ENCODE assay signal across 11 mouse cellular contexts in the genomic region with DNA sequence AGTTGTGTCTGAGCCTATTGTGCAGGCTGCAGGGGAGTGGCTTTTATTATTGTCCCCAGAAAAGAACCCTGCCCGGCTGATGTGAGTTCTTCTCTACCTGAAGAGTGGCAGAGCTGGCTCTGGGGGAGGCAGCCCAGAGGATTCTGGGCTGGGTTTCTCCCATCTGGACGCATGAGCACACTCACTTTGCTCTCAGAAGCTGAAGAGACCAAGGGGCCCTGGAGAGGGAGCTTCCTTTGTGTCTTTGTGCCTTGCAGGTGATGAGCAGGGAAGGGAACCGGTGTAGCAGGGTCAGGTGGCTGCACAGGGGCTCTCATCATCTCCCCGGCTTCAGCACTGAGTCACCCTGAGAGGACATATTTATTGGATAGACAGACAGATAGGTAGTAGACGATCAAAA. TPM values are rescaled to one million over a fixed set of nuclear protein-coding genes. Genes with fewer than 3 reads are reported as not detected.
DNase-seq lines count a peak whose midpoint lies in the region; ATAC-seq and TF ChIP-seq lines count a peak whose summit lies in the region.
"Had no signal": no experiment of that assay in that cellular context is flagged by ENCODE, and none has a peak within 500 bp of the region (broad histone marks: within the 10 kb centered on the region; RNA-seq: fewer than 3 reads in every experiment).

No protein-coding gene starts in this region.

- TF ChIP-seq CTCF in heart, adult 2 months (IDR thresholded peaks at IDR 0.05): no peak
- no peak for TF ChIP-seq CTCF in E14TG2a.4 (conservative IDR thresholded peaks at IDR 0.05; ENCODE audit: low read length)

- H3K9ac ChIP-seq in heart, adult 2 months (ENCODE audit: low read depth, low read length): no peak overlapping the region
- H3K9ac ChIP-seq in kidney, embryonic 16.5 days (replicated peaks; ENCODE audit: low read length): no peak overlapping the region
- H3K9ac ChIP-seq in intestine, embryonic 16.5 days (ENCODE audit: low read depth, low read length): peak overlapping the region; percentile 22; the same call in 1 of the 2 replicates

- no peaks in the 10 kb centered on the region for H3K27me3 ChIP-seq in heart, adult 2 months (ENCODE audit: control insufficient read depth, insufficient read depth, low read length)
- no peaks in the 10 kb centered on the region for H3K27me3 ChIP-seq in kidney, embryonic 16.5 days (ENCODE audit: insufficient read depth, low read length)
- H3K27me3 ChIP-seq in E14TG2a.4 (ENCODE audit: insufficient read depth, low read length): no peaks in the 10 kb centered on the region
- no peaks in the 10 kb centered on the region for H3K27me3 ChIP-seq in intestine, embryonic 16.5 days (replicated peaks; ENCODE audit: control insufficient read depth, insufficient read depth, low read length)

- H3K4me1 ChIP-seq in heart, adult 2 months (ENCODE audit: control insufficient read depth, insufficient read depth, low read length): peaks cover 32% of the 10 kb centered on the region
- H3K4me1 ChIP-seq in kidney, embryonic 16.5 days (ENCODE audit: insufficient read depth, low read length): peaks cover 21% of the 10 kb centered on the region
- H3K4me1 ChIP-seq in E14TG2a.4 (replicated peaks; ENCODE audit: low read depth, low read length): peaks cover 35% of the 10 kb centered on the region
- peaks cover 17% of the 10 kb centered on the region for H3K4me1 ChIP-seq in intestine, embryonic 16.5 days (ENCODE audit: control insufficient read depth, insufficient read depth, low read length)

- intact Hi-C loops in heart, adult 2 months (cut with DNase I): loop anchor here (2.0 kb wide), 2 partner anchors 27 to 29 kb away; no protein-coding TSS in a partner anchor

- peak overlapping the region; percentile 73 for H3K27ac ChIP-seq in heart, adult 2 months
- peak overlapping the region; percentile 6; the same call in 1 of the 2 replicates for H3K27ac ChIP-seq in kidney, embryonic 16.5 days (ENCODE audit: low read length)
- H3K27ac ChIP-seq in intestine, embryonic 16.5 days (ENCODE audit: low read length): peak overlapping the region; percentile 8

- no peak overlapping the region for H3K4me2 ChIP-seq in kidney, embryonic 16.5 days (replicated peaks; ENCODE audit: low read depth, low read length)
- no peak overlapping the region for H3K4me2 ChIP-seq in intestine, embryonic 16.5 days (ENCODE audit: low read depth, low read length)

- WGBS in heart, adult 2 months: 56% methylated on average over 5 of the region's 5 CpGs
- WGBS in kidney, embryonic 16.5 days: 50% methylated on average over 5 of the region's 5 CpGs
- 34% methylated on average over 5 of the region's 5 CpGs for WGBS in intestine, embryonic 16.5 days

- H3K36me3 ChIP-seq in heart, adult 2 months (ENCODE audit: control insufficient read depth, insufficient read depth, low read length): peaks cover 34% of the 10 kb centered on the region
- no peaks in the 10 kb centered on the region for H3K36me3 ChIP-seq in kidney, embryonic 16.5 days (ENCODE audit: insufficient read depth, low read length)
- peaks cover 74% of the 10 kb centered on the region for H3K36me3 ChIP-seq in E14TG2a.4 (ENCODE audit: insufficient read depth, low read length)
- no peaks in the 10 kb centered on the region for H3K36me3 ChIP-seq in intestine, embryonic 16.5 days (ENCODE audit: control insufficient read depth, insufficient read depth, low read length)

- H3K4me3 ChIP-seq in heart, adult 2 months: no peak overlapping the region
- no peak overlapping the region for H3K4me3 ChIP-seq in kidney, embryonic 16.5 days (ENCODE audit: low read length)
- H3K4me3 ChIP-seq in E14TG2a.4 (replicated peaks; ENCODE audit: low read length): peak overlapping the region; percentile 26; the same call in 1 of the 2 replicates
- H3K4me3 ChIP-seq in intestine, embryonic 16.5 days (ENCODE audit: low read length): no peak overlapping the region

- no peak for DNase-seq in heart, adult 2 months
- no peak for DNase-seq in heart, adult 8-10 months (ENCODE audit: low spot score)
- no peak for DNase-seq in kidney, postnatal 25 days
- no peak for DNase-seq in urinary bladder, postnatal 10 days (ENCODE audit: low spot score)
- DNase-seq: cerebellum, adult 11-12 months had no signal

- no peaks in the 10 kb centered on the region for H3K79me2 ChIP-seq in heart, adult 2 months (replicated peaks; ENCODE audit: control insufficient read depth, insufficient read depth, low read length)

- no peak for TF ChIP-seq POLR2A in heart, adult 2 months (IDR thresholded peaks at IDR 0.05; ENCODE audit: insufficient read depth, low read depth, low read length)

- no peaks in the 10 kb centered on the region for H3K9me3 ChIP-seq in kidney, embryonic 16.5 days (ENCODE audit: low read length)
- no peaks in the 10 kb centered on the region for H3K9me3 ChIP-seq in E14TG2a.4 (ENCODE audit: low read length)
- no peaks in the 10 kb centered on the region for H3K9me3 ChIP-seq in intestine, embryonic 16.5 days (ENCODE audit: control insufficient read depth, low read length)

- no peak for TF ChIP-seq EP300 in heart, adult 2 months (IDR thresholded peaks at IDR 0.05; ENCODE audit: insufficient read depth, low read depth, low read length)

- no peak for ATAC-seq in kidney, embryonic 16.5 days (ENCODE audit: low FRiP score, low TSS enrichment)
- ATAC-seq in intestine, embryonic 16.5 days: peak; percentile 13; the same call in 1 of the 2 replicates
- ATAC-seq in monocyte, adult 5-6 weeks (replicated peaks; ENCODE audit: insufficient number of reproducible peaks, low FRiP score, low TSS enrichment, poor library complexity, severe bottlenecking): no peak
- ATAC-seq: hindbrain, embryonic 16.5 days; midbrain, embryonic 16.5 days had no signal

RNA-seq across cellular contexts. Expression of gene Eng, which starts 15.9 kb away (rescaled TPM):
- total RNA-seq in heart, adult 2 months (2021): 100 to 1,000 TPM; 113 to 122 TPM
- polyA plus RNA-seq in heart, adult 2 months (2012; rRNA removed): 230 and 239 TPM in 2 replicates
- total RNA-seq in heart, adult 8-10 months (2022): 100 to 1,000 TPM; 111 to 143 (median 126) TPM
- polyA plus RNA-seq in kidney, embryonic 16.5 days (2015; fragmentation: Nextera tagmentation; extraction: Ambion mirVana): 93.6 and 98.7 TPM in 2 replicates
- 66.8 and 70.3 TPM in 2 replicates for polyA plus RNA-seq in intestine, embryonic 16.5 days (2015; fragmentation: Nextera tagmentation; extraction: Ambion mirVana)
- 0.19 to 1.1 TPM (median 0.48 TPM) in 3 replicates for total RNA-seq in monocyte, adult 5-6 weeks (2017)

RNA-seq across cellular contexts. Expression of gene Ak1, which starts 40.7 kb away (rescaled TPM):
- total RNA-seq in heart, adult 2 months (2021): 100 to 1,000 TPM; 606 to 670 TPM
- 584 and 623 TPM in 2 replicates for polyA plus RNA-seq in heart, adult 2 months (2012; rRNA removed)
- 100 to 1,000 TPM; 656 to 809 (median 697) TPM for total RNA-seq in heart, adult 8-10 months (2022)
- 35.7 and 39.1 TPM in 2 replicates for polyA plus RNA-seq in kidney, embryonic 16.5 days (2015; fragmentation: Nextera tagmentation; extraction: Ambion mirVana)
- 15.3 and 18.6 TPM in 2 replicates for polyA plus RNA-seq in intestine, embryonic 16.5 days (2015; fragmentation: Nextera tagmentation; extraction: Ambion mirVana)
- total RNA-seq in monocyte, adult 5-6 weeks (2017): 0.43 TPM in 1 of 3 replicates, not detected in the others

RNA-seq across cellular contexts. Expression of gene Fpgs, which starts 41.7 kb away (rescaled TPM):
- 1 to 10 TPM; 4.6 to 5.7 TPM for total RNA-seq in heart, adult 2 months (2021)
- 17.8 and 18.0 TPM in 2 replicates for polyA plus RNA-seq in heart, adult 2 months (2012; rRNA removed)
- 1 to 10 TPM; 5.5 to 6.0 (median 5.8) TPM for total RNA-seq in heart, adult 8-10 months (2022)
- 42.3 and 45.1 TPM in 2 replicates for polyA plus RNA-seq in kidney, embryonic 16.5 days (2015; fragmentation: Nextera tagmentation; extraction: Ambion mirVana)
- polyA plus RNA-seq in intestine, embryonic 16.5 days (2015; fragmentation: Nextera tagmentation; extraction: Ambion mirVana): 29.8 and 32.0 TPM in 2 replicates
- 6.4 to 12.8 TPM (median 8.0 TPM) in 3 replicates for total RNA-seq in monocyte, adult 5-6 weeks (2017)

RNA-seq across cellular contexts. Expression of gene Cdk9, which starts 50.6 kb away (rescaled TPM):
- 10 to 100 TPM; 21.0 to 25.3 TPM for total RNA-seq in heart, adult 2 months (2021)
- 42.3 and 49.3 TPM in 2 replicates for polyA plus RNA-seq in heart, adult 2 months (2012; rRNA removed)
- total RNA-seq in heart, adult 8-10 months (2022): 10 to 100 TPM; 23.3 to 27.1 (median 25.7) TPM
- 113 and 115 TPM in 2 replicates for polyA plus RNA-seq in kidney, embryonic 16.5 days (2015; fragmentation: Nextera tagmentation; extraction: Ambion mirVana)
- polyA plus RNA-seq in intestine, embryonic 16.5 days (2015; fragmentation: Nextera tagmentation; extraction: Ambion mirVana): 83.4 and 86.0 TPM in 2 replicates
- 83.0 to 107 TPM (median 86.5 TPM) in 3 replicates for total RNA-seq in monocyte, adult 5-6 weeks (2017)

RNA-seq across cellular contexts. Expression of gene Sh2d3c, which starts 58.6 kb away (rescaled TPM):
- total RNA-seq in heart, adult 2 months (2021): 10 to 100 TPM; 27.1 to 28.9 TPM
- polyA plus RNA-seq in heart, adult 2 months (2012; rRNA removed): 38.7 and 52.8 TPM in 2 replicates
- 10 to 100 TPM; 16.4 to 28.8 (median 21.7) TPM for total RNA-seq in heart, adult 8-10 months (2022)
- polyA plus RNA-seq in kidney, embryonic 16.5 days (2015; fragmentation: Nextera tagmentation; extraction: Ambion mirVana): 41.5 and 44.2 TPM in 2 replicates
- 26.1 and 26.5 TPM in 2 replicates for polyA plus RNA-seq in intestine, embryonic 16.5 days (2015; fragmentation: Nextera tagmentation; extraction: Ambion mirVana)
- 37.3 to 83.5 TPM (median 42.5 TPM) in 3 replicates for total RNA-seq in monocyte, adult 5-6 weeks (2017)

Comparison
In these comparisons a context has a peak if more than half of its experiments do, and no peak if none do; other contexts are left out.
1. H3K27ac ChIP-seq: peak in every context shown above with its lines; median percentile 73 in heart, adult 2 months; 8 in intestine, embryonic 16.5 days; 6 in kidney, embryonic 16.5 days.
2. RNA of gene Eng, which starts 15.9 kb away (total RNA-seq): 111 to 143 TPM in heart, adult 8-10 months and 113 to 122 TPM in heart, adult 2 months; 0.19 to 1.1 TPM in monocyte, adult 5-6 weeks; every median in the first group is over 10 times any median in the second.
3. RNA of gene Ak1, which starts 40.7 kb away (total RNA-seq): 656 to 809 TPM in heart, adult 8-10 months and 606 to 670 TPM in heart, adult 2 months; 0.43 TPM in monocyte, adult 5-6 weeks; every median in the first group is over 100 times any median in the second.